Mouse (Mus musculus): ENCODE measurements around the gene Adamts2. TPM values are rescaled to one million over a fixed set of nuclear protein-coding genes. Genes with fewer than 3 reads are reported as not detected.
A peak's percentile ranks its signal among the peaks of the same experiment; 100 is the strongest.

Gene Adamts2
- total and polyA plus RNA-seq, 3 experiments = 8.0 to 14.4 (median 10.6) TPM

- TF ChIP-seq CTCF (IDR thresholded peaks at IDR 0.05) = no peak
- TF ChIP-seq EP300 (IDR thresholded peaks at IDR 0.05; ENCODE audit: insufficient read depth, low read depth, low read length) = no peak
- TF ChIP-seq POLR2A (IDR thresholded peaks at IDR 0.05; ENCODE audit: insufficient read depth, low read depth, low read length) = no peak
- H3K9ac ChIP-seq (ENCODE audit: low read depth, low read length) = no peak overlapping the region
- H3K79me2 ChIP-seq (replicated peaks; ENCODE audit: control insufficient read depth, insufficient read depth, low read length) = no peaks in the 10 kb centered on the region
- no peak overlapping the region for H3K4me3 ChIP-seq
- H3K4me1 ChIP-seq (ENCODE audit: control insufficient read depth, insufficient read depth, low read length) = no peaks in the 10 kb centered on the region
- WGBS = 77% methylated on average over 5 of the region's 5 CpGs
- no peak overlapping the region for H3K27ac ChIP-seq
- intact Hi-C loops (cut with DNase I) = no loop called here
- no peaks in the 10 kb centered on the region for H3K36me3 ChIP-seq (ENCODE audit: control insufficient read depth, insufficient read depth, low read length)
- no peak for DNase-seq
- H3K27me3 ChIP-seq (ENCODE audit: control insufficient read depth, insufficient read depth, low read length) = no peaks in the 10 kb centered on the region
Measured at GRCm38 (mm10) chr11:50611181-50611580, 9.3 kb downstream of the Adamts2 start.

GRCm38 (mm10) chr11:50617015-50617543, 15.2 kb downstream of the Adamts2 start:
- TF ChIP-seq POLR2A (IDR thresholded peaks at IDR 0.05; ENCODE audit: insufficient read depth, low read depth, low read length) (no peak), CTCF (IDR thresholded peaks at IDR 0.05) (peak; percentile 19; the same call in 1 of the 2 replicates), EP300 (IDR thresholded peaks at IDR 0.05; ENCODE audit: insufficient read depth, low read depth, low read length) (0 out of 2 replicates have a peak, but pooled peaks have one; percentile 19)
- Histone ChIP-seq H3K79me2 (replicated peaks; ENCODE audit: control insufficient read depth, insufficient read depth, low read length) (no peaks in the 10 kb centered on the region), H3K4me1 (ENCODE audit: control insufficient read depth, insufficient read depth, low read length) (peaks cover 10% of the 10 kb centered on the region), H3K27ac (peak overlapping the region; percentile 70), H3K4me3 (no peak overlapping the region), H3K9ac (ENCODE audit: low read depth, low read length) (peak overlapping the region; percentile 43), H3K27me3 (ENCODE audit: control insufficient read depth, insufficient read depth, low read length) (no peaks in the 10 kb centered on the region), H3K36me3 (ENCODE audit: control insufficient read depth, insufficient read depth, low read length) (no peaks in the 10 kb centered on the region)
- DNase-seq = peak in 1 of 2 experiments; percentile 36
- intact Hi-C loops (cut with DNase I) = no loop called here
- 53% methylated on average over 11 of the region's 11 CpGs for WGBS

- H3K36me3 ChIP-seq (ENCODE audit: control insufficient read depth, insufficient read depth, low read length) = no peaks in the 10 kb centered on the region
- no peak for DNase-seq
- no peak overlapping the region for H3K27ac ChIP-seq
- peaks cover 13% of the 10 kb centered on the region for H3K4me1 ChIP-seq (ENCODE audit: control insufficient read depth, insufficient read depth, low read length)
- no peaks in the 10 kb centered on the region for H3K79me2 ChIP-seq (replicated peaks; ENCODE audit: control insufficient read depth, insufficient read depth, low read length)
- intact Hi-C loops (cut with DNase I) = no loop called here
- TF ChIP-seq POLR2A (IDR thresholded peaks at IDR 0.05; ENCODE audit: insufficient read depth, low read depth, low read length) (no peak), EP300 (IDR thresholded peaks at IDR 0.05; ENCODE audit: insufficient read depth, low read depth, low read length) (no peak), CTCF (IDR thresholded peaks at IDR 0.05) (no peak)
- H3K9ac ChIP-seq (ENCODE audit: low read depth, low read length) = no peak overlapping the region
- WGBS = 61% methylated on average over 4 of the region's 4 CpGs
- H3K27me3 ChIP-seq (ENCODE audit: control insufficient read depth, insufficient read depth, low read length) = no peaks in the 10 kb centered on the region
- H3K4me3 ChIP-seq = no peak overlapping the region
Measured at GRCm38 (mm10) chr11:50620926-50621325, 19.0 kb downstream of the Adamts2 start.

- peaks cover 13% of the 10 kb centered on the region for H3K4me1 ChIP-seq (ENCODE audit: control insufficient read depth, insufficient read depth, low read length)
- no peaks in the 10 kb centered on the region for H3K79me2 ChIP-seq (replicated peaks; ENCODE audit: control insufficient read depth, insufficient read depth, low read length)
- no peaks in the 10 kb centered on the region for H3K27me3 ChIP-seq (ENCODE audit: control insufficient read depth, insufficient read depth, low read length)
- no peaks in the 10 kb centered on the region for H3K36me3 ChIP-seq (ENCODE audit: control insufficient read depth, insufficient read depth, low read length)
- H3K27ac ChIP-seq = peak overlapping the region; percentile 41
- H3K9ac ChIP-seq (ENCODE audit: low read depth, low read length) = no peak overlapping the region
- no peak for DNase-seq
- intact Hi-C loops (cut with DNase I) = no loop called here
- no peak for TF ChIP-seq CTCF (IDR thresholded peaks at IDR 0.05)
- no peak for TF ChIP-seq EP300 (IDR thresholded peaks at IDR 0.05; ENCODE audit: insufficient read depth, low read depth, low read length)
- TF ChIP-seq POLR2A (IDR thresholded peaks at IDR 0.05; ENCODE audit: insufficient read depth, low read depth, low read length) = no peak
- no peak overlapping the region for H3K4me3 ChIP-seq
- WGBS = 58% methylated on average over 5 of the region's 5 CpGs
Measured at GRCm38 (mm10) chr11:50621364-50621763, 19.5 kb downstream of the Adamts2 start.

GRCm38 (mm10) chr11:50622238-50622726, 20.4 kb downstream of the Adamts2 start:
- WGBS = 45% methylated on average over 15 of the region's 15 CpGs
- Histone ChIP-seq H3K9ac (ENCODE audit: low read depth, low read length) (no peak overlapping the region; the same call in 1 of the 2 replicates), H3K36me3 (ENCODE audit: control insufficient read depth, insufficient read depth, low read length) (no peaks in the 10 kb centered on the region), H3K4me3 (no peak overlapping the region), H3K27me3 (ENCODE audit: control insufficient read depth, insufficient read depth, low read length) (no peaks in the 10 kb centered on the region), H3K79me2 (replicated peaks; ENCODE audit: control insufficient read depth, insufficient read depth, low read length) (no peaks in the 10 kb centered on the region), H3K4me1 (ENCODE audit: control insufficient read depth, insufficient read depth, low read length) (peaks cover 10% of the 10 kb centered on the region), H3K27ac (peak overlapping the region; percentile 65)
- intact Hi-C loops (cut with DNase I) = no loop called here
- peak; percentile 76 to 83 for DNase-seq
- TF ChIP-seq CTCF (IDR thresholded peaks at IDR 0.05) (no peak), EP300 (IDR thresholded peaks at IDR 0.05; ENCODE audit: insufficient read depth, low read depth, low read length) (0 out of 2 replicates have a peak, but pooled peaks have one; percentile 16)

GRCm38 (mm10) chr11:50623806-50624205, 21.9 kb downstream of the Adamts2 start:
- H3K9ac ChIP-seq (ENCODE audit: low read depth, low read length) = no peak overlapping the region
- H3K27ac ChIP-seq = no peak overlapping the region
- WGBS = 95% methylated on average over 3 of the region's 3 CpGs
- DNase-seq = no peak
- peaks cover 7% of the 10 kb centered on the region for H3K4me1 ChIP-seq (ENCODE audit: control insufficient read depth, insufficient read depth, low read length)
- H3K4me3 ChIP-seq = no peak overlapping the region
- no peaks in the 10 kb centered on the region for H3K27me3 ChIP-seq (ENCODE audit: control insufficient read depth, insufficient read depth, low read length)
- intact Hi-C loops (cut with DNase I) = loop anchor here (1.0 kb wide), 1 partner anchor 145 kb away; no protein-coding TSS in a partner anchor
- H3K79me2 ChIP-seq (replicated peaks; ENCODE audit: control insufficient read depth, insufficient read depth, low read length) = no peaks in the 10 kb centered on the region
- TF ChIP-seq CTCF (IDR thresholded peaks at IDR 0.05) (no peak), POLR2A (IDR thresholded peaks at IDR 0.05; ENCODE audit: insufficient read depth, low read depth, low read length) (no peak), EP300 (IDR thresholded peaks at IDR 0.05; ENCODE audit: insufficient read depth, low read depth, low read length) (no peak)
- no peaks in the 10 kb centered on the region for H3K36me3 ChIP-seq (ENCODE audit: control insufficient read depth, insufficient read depth, low read length)
